Mouse (Mus musculus) myocyte (in vitro differentiated cells): ENCODE measurements around the gene Pin1. TPM values are rescaled to one million over a fixed set of nuclear protein-coding genes. Genes with fewer than 3 reads are reported as not detected.
A peak's percentile ranks its signal among the peaks of the same experiment; 100 is the strongest.

Source experiments
- H3K27me3 ChIP-seq: one replicate; pipeline ENCODE4 v1.6.1; 2011; ENCODE audit not compliant: control insufficient read depth, insufficient read depth, insufficient read length
- H3K36me3 ChIP-seq: one replicate; pipeline ENCODE4 v1.6.1; 2011; ENCODE audit not compliant: control insufficient read depth, insufficient read depth
- H3K4me2 ChIP-seq: one replicate; pipeline ENCODE4 v1.6.1; 2011; ENCODE audit warnings: low read depth, control low read depth
- H3K4me3 ChIP-seq: one replicate; pipeline ENCODE4 v1.5.1; 2011; ENCODE audit warnings: mild to moderate bottlenecking, control low read depth, moderate library complexity
- H3K79me2 ChIP-seq: one replicate; pipeline ENCODE4 v1.6.1; 2011; ENCODE audit not compliant: control insufficient read depth, insufficient read depth
- H3ac ChIP-seq: one replicate; pipeline ENCODE4 v1.6.1; 2011; ENCODE audit not compliant: control insufficient read depth, insufficient read length
- CEBPB ChIP-seq: IDR thresholded peaks from 2 replicates; pipeline ENCODE4 v1.6.1; 2011; ENCODE audit warnings: mild to moderate bottlenecking, moderate library complexity; ENCODE audit not compliant: poor library complexity, insufficient read depth, severe bottlenecking
- E2F4 ChIP-seq: IDR thresholded peaks from one replicate; pipeline ENCODE4 v1.6.1; 2011; ENCODE audit warnings: mild to moderate bottlenecking, control low read depth, moderate library complexity; ENCODE audit not compliant: insufficient read depth
- MAX ChIP-seq: IDR thresholded peaks from one replicate; pipeline ENCODE4 v1.6.1; 2011; ENCODE audit warnings: low read depth, mild to moderate bottlenecking, control low read depth
- MYOD1 ChIP-seq, 3 experiments: IDR thresholded peaks; one replicate each; pipeline ENCODE4 v1.6.1; 2011; ENCODE audit warnings: control low read depth in 2 of 3, low read depth in 2 of 3, mild to moderate bottlenecking in 2 of 3, moderate library complexity in 1 of 3; ENCODE audit not compliant: insufficient read length in 2 of 3, control insufficient read depth in 1 of 3
- MYOG ChIP-seq, 3 experiments: IDR thresholded peaks; one replicate each; pipeline ENCODE4 v1.6.1; 2011; ENCODE audit warnings: control low read depth in 2 of 3, low read depth in 2 of 3, mild to moderate bottlenecking in 2 of 3; ENCODE audit not compliant: insufficient read length in 2 of 3, control insufficient read depth in 1 of 3, insufficient read depth in 1 of 3
- POLR2A ChIP-seq: IDR thresholded peaks from one replicate; pipeline ENCODE4 v1.6.1; 2011; ENCODE audit warnings: low read depth, mild to moderate bottlenecking, control low read depth, moderate library complexity; ENCODE audit not compliant: insufficient read length
- POLR2AphosphoS2 ChIP-seq: IDR thresholded peaks from one replicate; pipeline ENCODE4 v1.6.1; 2011; ENCODE audit warnings: low read depth, control low read depth; ENCODE audit not compliant: insufficient read length
- REST ChIP-seq: IDR thresholded peaks from one replicate; pipeline ENCODE4 v1.6.1; 2011; ENCODE audit warnings: mild to moderate bottlenecking, control low read depth, moderate library complexity; ENCODE audit not compliant: insufficient read depth, insufficient read length
- SRF ChIP-seq: IDR thresholded peaks from one replicate; pipeline ENCODE4 v1.6.1; 2011; ENCODE audit warnings: low read depth; ENCODE audit not compliant: control insufficient read depth, insufficient read length
- TCF12 ChIP-seq: IDR thresholded peaks from one replicate; pipeline ENCODE4 v1.6.1; 2011; ENCODE audit warnings: mild to moderate bottlenecking, control low read depth; ENCODE audit not compliant: poor library complexity, insufficient read depth, severe bottlenecking
- TCF3 ChIP-seq: IDR thresholded peaks from one replicate; pipeline ENCODE4 v1.6.1; 2011; ENCODE audit warnings: low read depth, control low read depth; ENCODE audit not compliant: insufficient read length
- USF1 ChIP-seq: IDR thresholded peaks from one replicate; pipeline ENCODE4 v1.6.1; 2011; ENCODE audit warnings: low read depth, mild to moderate bottlenecking, control low read depth, moderate library complexity
- polyA plus RNA-seq: library from polyadenylated mRNA; unstranded; fragments of >200 nt; fragmentation: generic; extraction: Trizol; gene quantifications from one replicate; pipeline ENCODE4 v1.2.1, GENCODE M21; 2012; ENCODE audit warnings: missing spikeins

The Pin1 gene
- polyA plus RNA-seq, 1 experiment, result 36.8 TPM

GRCm38 (mm10) chr9:20644360-20645081, 7.4 kb upstream of the Pin1 start, which contains the start of gene Fbxl12:
Fbxl12 (minus strand) TSS chr9:20644767.
- peak within 1 kb of the TSS; percentile 93 for H3K4me3 ChIP-seq
- H3K79me2 ChIP-seq, result peaks cover 53% of the 10 kb centered on the region
- TF ChIP-seq MYOG (IDR thresholded peaks at IDR 0.05; ENCODE audit: control insufficient read depth in 1 of 3, insufficient read depth in 1 of 3, insufficient read length in 2 of 3, low read depth in 2 of 3) (no peak), POLR2A (peak; percentile 63), MAX (no peak), REST (no peak), POLR2AphosphoS2 (peak; percentile 38), TCF3 (no peak), E2F4 (no peak), CEBPB (0 out of 2 replicates have a peak, but pooled peaks have one; percentile 7)
- H3ac ChIP-seq, result peak within 1 kb of the TSS; percentile 58
- peak within 1 kb of the TSS; percentile 99 for H3K4me2 ChIP-seq
- H3K27me3 ChIP-seq, result no peaks in the 10 kb centered on the region
- no peaks in the 10 kb centered on the region for H3K36me3 ChIP-seq

DNA sequence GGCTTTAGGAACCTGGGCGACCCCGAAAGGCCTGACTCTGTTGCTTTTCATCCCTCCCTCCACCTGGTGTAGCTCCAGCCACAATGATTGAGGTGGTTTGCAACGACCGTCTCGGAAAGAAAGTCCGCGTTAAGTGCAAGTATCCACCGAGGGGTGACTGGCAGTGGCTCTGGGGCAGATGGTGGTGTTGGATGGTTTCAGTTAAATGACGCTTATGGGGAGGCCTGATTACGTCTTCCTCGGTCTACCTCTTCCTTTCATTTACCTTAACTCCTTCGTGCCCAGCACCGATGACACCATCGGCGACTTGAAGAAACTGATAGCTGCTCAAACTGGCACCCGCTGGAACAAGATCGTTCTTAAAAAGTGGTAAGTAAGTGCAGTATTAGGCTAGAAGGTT, 6.8 kb upstream of the Pin1 start:
- Histone ChIP-seq H3K4me3 (peak overlapping the region; percentile 93), H3K36me3 (no peaks in the 10 kb centered on the region), H3K4me2 (peak overlapping the region; percentile 97), H3ac (peak overlapping the region; percentile 58), H3K27me3 (no peaks in the 10 kb centered on the region), H3K79me2 (peaks cover 48% of the 10 kb centered on the region)
- TF ChIP-seq SRF (no peak), MYOG (IDR thresholded peaks at IDR 0.05; ENCODE audit: control insufficient read depth in 1 of 3, insufficient read depth in 1 of 3, insufficient read length in 2 of 3, low read depth in 2 of 3) (no peak), MAX (no peak), POLR2A (no peak), TCF12 (no peak), E2F4 (no peak), USF1 (no peak), POLR2AphosphoS2 (no peak), REST (no peak), CEBPB (no peak), MYOD1 (IDR thresholded peaks at IDR 0.05; ENCODE audit: control insufficient read depth in 1 of 3, insufficient read length in 2 of 3, low read depth in 2 of 3) (no peak), TCF3 (no peak)

- H3K4me3 ChIP-seq, result peak overlapping the region; percentile 64
- H3K27me3 ChIP-seq, result no peaks in the 10 kb centered on the region
- H3K79me2 ChIP-seq, result peaks cover 51% of the 10 kb centered on the region
- H3K36me3 ChIP-seq, result peaks cover 9% of the 10 kb centered on the region
- H3K4me2 ChIP-seq, result peak overlapping the region; percentile 79
- peak overlapping the region; percentile 59 for H3ac ChIP-seq
- TF ChIP-seq TCF12 (no peak), CEBPB (no peak)
These were observed 364 bp downstream of the Pin1 start for GRCm38 (mm10) chr9:20652260-20652658.

DNA sequence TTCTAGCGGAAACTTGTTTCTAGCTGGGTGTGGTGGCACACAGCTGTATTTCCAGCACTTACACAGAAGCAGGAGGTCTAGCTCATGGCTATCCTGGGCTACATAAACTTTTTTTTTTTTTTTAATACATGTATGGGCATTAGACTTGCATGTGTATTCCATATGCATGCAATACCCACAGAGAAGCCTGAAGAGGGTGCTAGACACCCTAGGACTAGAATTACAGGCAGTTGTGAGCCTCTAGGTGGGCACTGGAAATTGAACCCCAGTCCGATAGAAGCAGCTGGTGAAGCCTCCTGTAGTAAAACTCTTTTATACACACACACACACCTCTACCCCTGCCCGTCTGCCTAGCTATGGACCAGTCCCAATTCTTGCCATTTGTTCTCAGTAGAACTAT, 2.0 kb downstream of the Pin1 start:
- Histone ChIP-seq H3ac (no peak overlapping the region), H3K79me2 (peaks cover 64% of the 10 kb centered on the region), H3K36me3 (peaks cover 14% of the 10 kb centered on the region), H3K27me3 (no peaks in the 10 kb centered on the region), H3K4me2 (no peak overlapping the region), H3K4me3 (peak overlapping the region; percentile 64)
- TF ChIP-seq CEBPB (no peak), MYOD1 (IDR thresholded peaks at IDR 0.05; ENCODE audit: control insufficient read depth in 1 of 3, insufficient read length in 2 of 3, low read depth in 2 of 3) (no peak), MYOG (IDR thresholded peaks at IDR 0.05; ENCODE audit: control insufficient read depth in 1 of 3, insufficient read depth in 1 of 3, insufficient read length in 2 of 3, low read depth in 2 of 3) (no peak), REST (no peak), TCF12 (no peak), E2F4 (no peak), POLR2A (no peak), MAX (no peak), SRF (no peak), POLR2AphosphoS2 (no peak), USF1 (no peak), TCF3 (no peak)

DNA sequence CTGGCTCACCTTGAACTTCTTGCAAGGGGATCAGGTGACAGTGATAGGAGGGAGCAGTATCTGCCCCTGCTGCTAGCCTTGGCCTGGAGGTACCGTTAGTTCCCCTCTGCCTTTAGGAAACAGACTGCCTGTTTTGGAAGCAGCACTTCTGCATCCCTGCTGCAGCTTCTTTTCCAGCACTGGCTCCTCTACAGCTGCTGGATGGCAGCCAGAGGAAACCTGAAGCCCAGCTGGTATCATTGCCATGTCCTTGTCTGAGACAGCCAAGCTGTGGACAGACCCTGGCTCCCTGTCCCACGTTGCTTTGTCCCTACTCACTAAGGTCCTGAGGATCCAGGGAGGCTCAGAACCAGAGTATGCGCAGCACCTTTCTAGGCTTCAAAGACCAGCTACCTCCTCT, 5.7 kb downstream of the Pin1 start:
- Histone ChIP-seq H3K79me2 (peaks cover 58% of the 10 kb centered on the region), H3K27me3 (no peaks in the 10 kb centered on the region), H3ac (no peak overlapping the region), H3K4me3 (no peak overlapping the region), H3K36me3 (peaks cover 14% of the 10 kb centered on the region), H3K4me2 (no peak overlapping the region)
- no peak for TF ChIP-seq SRF
- no peak for TF ChIP-seq POLR2A
- no peak for TF ChIP-seq MAX
- TF ChIP-seq TCF3, result no peak
- TF ChIP-seq E2F4, result no peak
- no peak for TF ChIP-seq MYOG (IDR thresholded peaks at IDR 0.05; ENCODE audit: control insufficient read depth in 1 of 3, insufficient read depth in 1 of 3, insufficient read length in 2 of 3, low read depth in 2 of 3)
- TF ChIP-seq REST, result no peak
- no peak for TF ChIP-seq TCF12
- TF ChIP-seq USF1, result no peak
- no peak for TF ChIP-seq MYOD1 (IDR thresholded peaks at IDR 0.05; ENCODE audit: control insufficient read depth in 1 of 3, insufficient read length in 2 of 3, low read depth in 2 of 3)
- TF ChIP-seq CEBPB, result no peak
- no peak for TF ChIP-seq POLR2AphosphoS2
